Comparison of ENCODE assay signal across 8 mouse cellular contexts in genomic region chr10:54075441-54076010, GRCm38 (mm10). TPM values are rescaled to one million over a fixed set of nuclear protein-coding genes. Genes with fewer than 3 reads are reported as not detected.
DNase-seq lines count a peak whose midpoint lies in the region; ATAC-seq and TF ChIP-seq lines count a peak whose summit lies in the region.

No protein-coding gene starts in this region.

- H3K4me3 ChIP-seq in ES-Bruce4 (ENCODE audit: low read depth, low read length), result peak overlapping the region; percentile 94
- H3K4me3 ChIP-seq in forebrain, embryonic 13.5 days, result peak overlapping the region; percentile 71
- peak overlapping the region; percentile 78 for H3K4me3 ChIP-seq in liver, embryonic 16.5 days (ENCODE audit: low read depth, low read length)
- H3K4me3 ChIP-seq in neural tube, embryonic 12.5 days, result peak overlapping the region; percentile 76
- peak overlapping the region; percentile 86 for H3K4me3 ChIP-seq in stomach, postnatal 0 days (ENCODE audit: low read depth, low read length)

- peak; percentile 22 for TF ChIP-seq POLR2A in ES-Bruce4 (IDR thresholded peaks at IDR 0.05; ENCODE audit: insufficient read depth, low read length)

- H3K9ac ChIP-seq in ES-Bruce4 (ENCODE audit: low read depth, poor library complexity, severe bottlenecking), result peak overlapping the region; percentile 79
- peak overlapping the region; percentile 66 for H3K9ac ChIP-seq in forebrain, embryonic 13.5 days
- peak overlapping the region; percentile 98 for H3K9ac ChIP-seq in liver, embryonic 16.5 days (ENCODE audit: low read depth, low read length)
- H3K9ac ChIP-seq in neural tube, embryonic 12.5 days, result peak overlapping the region; percentile 65
- peak overlapping the region; percentile 77 for H3K9ac ChIP-seq in stomach, postnatal 0 days (ENCODE audit: low read length)

- peaks cover 10% of the 10 kb centered on the region for H3K27me3 ChIP-seq in ES-Bruce4 (ENCODE audit: control insufficient read depth, insufficient read depth, low read length, poor library complexity, severe bottlenecking)
- H3K27me3 ChIP-seq in forebrain, embryonic 13.5 days, result peaks cover 33% of the 10 kb centered on the region
- no peaks in the 10 kb centered on the region for H3K27me3 ChIP-seq in liver, embryonic 16.5 days (ENCODE audit: control insufficient read depth, insufficient read depth, low read depth, low read length)
- no peaks in the 10 kb centered on the region for H3K27me3 ChIP-seq in neural tube, embryonic 12.5 days (replicated peaks)
- no peaks in the 10 kb centered on the region for H3K27me3 ChIP-seq in stomach, postnatal 0 days (ENCODE audit: control insufficient read depth, insufficient read depth, low read length)

- peak; percentile 45 for DNase-seq in cerebellum, adult 11 months
- DNase-seq in heart, postnatal 10 days, result peak; percentile 97 to 98
- DNase-seq in large intestine, adult 2 months (ENCODE audit: low read depth, low spot score), result peak; percentile 84
- DNase-seq in stomach, postnatal 0 days (ENCODE audit: low spot score), result peak; percentile 94

- no peaks in the 10 kb centered on the region for H3K36me3 ChIP-seq in ES-Bruce4 (ENCODE audit: control insufficient read depth, insufficient read depth, low read length, poor library complexity, severe bottlenecking)
- no peaks in the 10 kb centered on the region for H3K36me3 ChIP-seq in forebrain, embryonic 13.5 days (ENCODE audit: poor library complexity, severe bottlenecking)
- no peaks in the 10 kb centered on the region for H3K36me3 ChIP-seq in liver, embryonic 16.5 days (ENCODE audit: control insufficient read depth, insufficient read depth)
- no peaks in the 10 kb centered on the region for H3K36me3 ChIP-seq in neural tube, embryonic 12.5 days
- no peaks in the 10 kb centered on the region for H3K36me3 ChIP-seq in stomach, postnatal 0 days (ENCODE audit: control insufficient read depth, insufficient read depth, low read length)

- WGBS in forebrain, embryonic 13.5 days, result under 1% methylated on average over 68 of the region's 68 CpGs
- 1% methylated on average over 68 of the region's 68 CpGs for WGBS in large intestine, adult 2 months
- WGBS in liver, embryonic 16.5 days (ENCODE audit: insufficient replicate concordance), result under 1% methylated on average over 68 of the region's 68 CpGs
- WGBS in neural tube, embryonic 12.5 days, result under 1% methylated on average over 68 of the region's 68 CpGs
- under 1% methylated on average over 48 of the region's 68 CpGs for WGBS in stomach, postnatal 0 days

- no peaks in the 10 kb centered on the region for H3K4me1 ChIP-seq in ES-Bruce4 (ENCODE audit: control insufficient read depth, insufficient read depth, low read length)
- 0 out of 2 replicates have a peak, but pooled peaks cover 6% of the 10 kb centered on the region for H3K4me1 ChIP-seq in forebrain, embryonic 13.5 days
- peaks cover 22% of the 10 kb centered on the region for H3K4me1 ChIP-seq in liver, embryonic 16.5 days (ENCODE audit: control insufficient read depth, low read depth, low read length)
- peaks cover 9% of the 10 kb centered on the region; the same call in 1 of the 2 replicates for H3K4me1 ChIP-seq in neural tube, embryonic 12.5 days
- H3K4me1 ChIP-seq in stomach, postnatal 0 days (replicated peaks; ENCODE audit: control insufficient read depth, insufficient read depth), result 0 out of 2 replicates have a peak, but pooled peaks cover 4% of the 10 kb centered on the region

- TF ChIP-seq EP300 in ES-Bruce4 (IDR thresholded peaks at IDR 0.05; ENCODE audit: insufficient read depth, low read depth, low read length), result no peak
- no peak for TF ChIP-seq EP300 in stomach, postnatal 0 days (optimal IDR thresholded peaks at IDR 0.05)

- peak overlapping the region; percentile 100 for H3K4me2 ChIP-seq in forebrain, embryonic 13.5 days
- peak overlapping the region; percentile 90 for H3K4me2 ChIP-seq in liver, embryonic 16.5 days (ENCODE audit: low read depth, low read length)
- H3K4me2 ChIP-seq in neural tube, embryonic 12.5 days (replicated peaks), result peak overlapping the region; percentile 99
- H3K4me2 ChIP-seq in stomach, postnatal 0 days (replicated peaks; ENCODE audit: low read depth), result peak overlapping the region; percentile 100

- H3K9me3 ChIP-seq in ES-Bruce4 (replicated peaks; ENCODE audit: control insufficient read depth, insufficient read depth, low read length, poor library complexity, severe bottlenecking), result no peaks in the 10 kb centered on the region
- no peaks in the 10 kb centered on the region for H3K9me3 ChIP-seq in forebrain, embryonic 13.5 days (replicated peaks)
- no peaks in the 10 kb centered on the region for H3K9me3 ChIP-seq in liver, embryonic 16.5 days (replicated peaks; ENCODE audit: control insufficient read depth, low read length)
- H3K9me3 ChIP-seq in neural tube, embryonic 12.5 days, result no peaks in the 10 kb centered on the region
- no peaks in the 10 kb centered on the region for H3K9me3 ChIP-seq in stomach, postnatal 0 days (ENCODE audit: control insufficient read depth, low read length)

- TF ChIP-seq CTCF in ES-Bruce4 (IDR thresholded peaks at IDR 0.05; ENCODE audit: low read depth, low read length), result no peak
- TF ChIP-seq CTCF in stomach, postnatal 0 days (IDR thresholded peaks at IDR 0.05; ENCODE audit: low read depth), result no peak

- no peak overlapping the region for H3K27ac ChIP-seq in ES-Bruce4 (ENCODE audit: insufficient read depth, low read length)
- H3K27ac ChIP-seq in forebrain, embryonic 13.5 days, result no peak overlapping the region
- H3K27ac ChIP-seq in liver, embryonic 16.5 days (ENCODE audit: low read length), result peak overlapping the region; percentile 88
- H3K27ac ChIP-seq in neural tube, embryonic 12.5 days, result no peak overlapping the region
- H3K27ac ChIP-seq in stomach, postnatal 0 days (replicated peaks), result peak overlapping the region; percentile 70

- intact Hi-C loops in heart, postnatal 10 days (cut with DNase I), result loop anchor here (5.0 kb wide), 1 partner anchor 213 kb away; no protein-coding TSS in a partner anchor

- peak; percentile 98 for ATAC-seq in forebrain, embryonic 13.5 days
- peak; percentile 96 for ATAC-seq in liver, embryonic 16.5 days (ENCODE audit: low read depth)
- peak; percentile 98 for ATAC-seq in neural tube, embryonic 12.5 days (ENCODE audit: low FRiP score, low read depth)
- peak; percentile 92 for ATAC-seq in stomach, postnatal 0 days (ENCODE audit: low FRiP score, low TSS enrichment)

RNA-seq across cellular contexts. Expression of gene Man1a, which starts 0.9 kb away (rescaled TPM):
- 4.7 and 4.8 TPM in 2 replicates for polyA plus RNA-seq in ES-Bruce4 (2011; ENCODE audit: insufficient read depth, insufficient read length, low read depth, missing spikeins)
- 1.2 and 1.4 TPM in 2 replicates for polyA plus RNA-seq in forebrain, embryonic 13.5 days (2015; fragmentation: Nextera tagmentation; extraction: Ambion mirVana)
- 10 to 100 TPM; 25.7 to 28.1 TPM for total RNA-seq in heart, postnatal 10 days (2021)
- polyA plus RNA-seq in large intestine, adult 2 months (2012; rRNA removed), result 20.1 and 27.8 TPM in 2 replicates
- 12.5 and 14.2 TPM in 2 replicates for polyA plus RNA-seq in liver, embryonic 16.5 days (2015; fragmentation: Nextera tagmentation; extraction: Ambion mirVana)
- 3.3 and 4.5 TPM in 2 replicates for polyA plus RNA-seq in neural tube, embryonic 12.5 days (2016; fragmentation: Nextera tagmentation; extraction: Ambion mirVana)
- polyA plus RNA-seq in stomach, postnatal 0 days (2015; fragmentation: Nextera tagmentation; extraction: Ambion mirVana), result 11.0 and 11.1 TPM in 2 replicates

Comparison
In these comparisons a context has a peak if more than half of its experiments do, and no peak if none do; other contexts are left out.
1. H3K27ac ChIP-seq: peak in liver, embryonic 16.5 days (single experiment) and stomach, postnatal 0 days (single experiment); none in ES-Bruce4 (single experiment), forebrain, embryonic 13.5 days (single experiment) and neural tube, embryonic 12.5 days (single experiment).
2. DNase-seq: peak in every context shown above with its lines; median percentile 98 in heart, postnatal 10 days; 94 in stomach, postnatal 0 days; 84 in large intestine, adult 2 months; 45 in cerebellum, adult 11 months.
3. Peak in every context shown above with its lines, with median percentiles within 50 percentile points of each other: H3K4me3 ChIP-seq, H3K9ac ChIP-seq, ATAC-seq and H3K4me2 ChIP-seq.